Comparison of ENCODE assay signal across 9 mouse cellular contexts in genomic region chr1:180911653-180912287, GRCm38 (mm10). TPM values are rescaled to one million over a fixed set of nuclear protein-coding genes. Genes with fewer than 3 reads are reported as not detected.
A peak's percentile ranks its signal among the peaks of the same experiment; 100 is the strongest.
DNase-seq lines count a peak whose midpoint lies in the region; ATAC-seq lines count a peak whose summit lies in the region.
"Had no signal": no experiment of that assay in that cellular context is flagged by ENCODE, and none has a peak within 500 bp of the region (broad histone marks: within the 10 kb centered on the region; RNA-seq: fewer than 3 reads in every experiment).

No protein-coding gene starts in this region.

- WGBS in heart, embryonic 14.5 days = 45% methylated on average over 20 of the region's 20 CpGs

- H3K4me1 ChIP-seq in heart, embryonic 14.5 days (ENCODE audit: control insufficient read depth in 2 of 2, insufficient read depth in 2 of 2, low read length in 2 of 2) = peaks cover 6 to 8% of the 10 kb centered on the region in 2 experiments; a peak in 3 of 4 replicates
- H3K4me1 ChIP-seq: neural tube, embryonic 12.5 days had no signal

- ATAC-seq in heart, embryonic 14.5 days (ENCODE audit: insufficient number of reproducible peaks, insufficient read depth, low FRiP score, low read depth) = no peak
- ATAC-seq in hematopoietic stem cell, adult 5-6 weeks (replicated peaks in 1 of 2; ENCODE audit: insufficient read depth in 1 of 2, low FRiP score in 2 of 2, low TSS enrichment in 1 of 2, low read depth in 1 of 2, poor library complexity in 2 of 2, severe bottlenecking in 2 of 2) = peak; percentile 61 to 63; a peak in 3 of 4 replicates

- no peak for DNase-seq in heart, adult 18-20 months
- DNase-seq in ES-CJ7 (ENCODE audit: low read depth, low spot score) = peak; percentile 51
- DNase-seq in lung, postnatal 36 days = peak; percentile 42
- no peak for DNase-seq in frontal cortex, adult 2 months (ENCODE audit: extremely low spot score in 1 of 2, low spot score in 1 of 2)
- DNase-seq in cerebellum, adult 9-11 months = no peak
- no peak for DNase-seq in embryo, embryonic 10.5 days (ENCODE audit: low spot score)

- peaks cover 19% of the 10 kb centered on the region for H3K36me3 ChIP-seq in heart, embryonic 14.5 days (ENCODE audit: control insufficient read depth, insufficient read depth, low read length)

- no peak overlapping the region for H3K9ac ChIP-seq in heart, embryonic 14.5 days (ENCODE audit: low read length)
- H3K9ac ChIP-seq: neural tube, embryonic 12.5 days had no signal

- no peak overlapping the region for H3K27ac ChIP-seq in heart, embryonic 14.5 days (replicated peaks in 1 of 2; ENCODE audit: control insufficient read depth in 1 of 2, insufficient read depth in 1 of 2, low read depth in 2 of 2, low read length in 2 of 2)
- H3K27ac ChIP-seq: neural tube, embryonic 12.5 days had no signal

- no peaks in the 10 kb centered on the region for H3K9me3 ChIP-seq in heart, embryonic 14.5 days (ENCODE audit: control insufficient read depth, low read length)
- H3K9me3 ChIP-seq: neural tube, embryonic 12.5 days had no signal

- H3K4me3 ChIP-seq in heart, embryonic 14.5 days (ENCODE audit: control insufficient read depth in 1 of 2, insufficient read depth in 1 of 2, low read depth in 1 of 2, low read length in 2 of 2) = no peak overlapping the region
- H3K4me3 ChIP-seq: neural tube, embryonic 12.5 days had no signal

- peak overlapping the region; percentile 50 for H3K4me2 ChIP-seq in heart, embryonic 14.5 days (ENCODE audit: low read length)
- H3K4me2 ChIP-seq: neural tube, embryonic 12.5 days had no signal

- no peaks in the 10 kb centered on the region for H3K27me3 ChIP-seq in heart, embryonic 14.5 days (ENCODE audit: control insufficient read depth, insufficient read depth, low read length)
- H3K27me3 ChIP-seq: neural tube, embryonic 12.5 days had no signal

RNA-seq across cellular contexts. Expression of gene Pycr2, which starts 7.7 kb away (rescaled TPM):
- polyA plus RNA-seq in heart, embryonic 14.5 days (2014; fragmentation: Nextera tagmentation; extraction: Ambion mirVana) = 42.1 and 46.0 TPM in 2 replicates
- total RNA-seq in heart, adult 18-20 months (2021) = 10 to 100 TPM; 12.2 to 12.4 TPM
- total RNA-seq in hematopoietic stem cell, adult 5-6 weeks (2017) = 21.5 and 25.4 TPM in 2 replicates
- polyA plus RNA-seq in frontal cortex, adult 2 months (2012; rRNA removed) = 35.6 and 39.2 TPM in 2 replicates

RNA-seq across cellular contexts. Expression of gene Lefty2, which starts 18.9 kb away (rescaled TPM):
- polyA plus RNA-seq in heart, embryonic 14.5 days (2014; fragmentation: Nextera tagmentation; extraction: Ambion mirVana) = not detected in 2 replicates
- not detected for total RNA-seq in heart, adult 18-20 months (2021)
- not detected in 2 replicates for total RNA-seq in hematopoietic stem cell, adult 5-6 weeks (2017)
- 0.69 and 1.8 TPM in 2 replicates for polyA plus RNA-seq in frontal cortex, adult 2 months (2012; rRNA removed)
- polyA plus RNA-seq: neural tube, embryonic 12.5 days had no signal

RNA-seq across cellular contexts. Expression of gene Lefty1, which starts 23.1 kb away (rescaled TPM):
- 1.1 and 1.5 TPM in 2 replicates for polyA plus RNA-seq in heart, embryonic 14.5 days (2014; fragmentation: Nextera tagmentation; extraction: Ambion mirVana)
- total RNA-seq in heart, adult 18-20 months (2021) = under 1 TPM; 0.28 to 0.84 TPM
- total RNA-seq in hematopoietic stem cell, adult 5-6 weeks (2017) = 0.45 and 2.9 TPM in 2 replicates
- 1.8 and 4.3 TPM in 2 replicates for polyA plus RNA-seq in frontal cortex, adult 2 months (2012; rRNA removed)

RNA-seq across cellular contexts. Expression of gene Tmem63a, which starts 30.4 kb away (rescaled TPM):
- 9.1 and 9.3 TPM in 2 replicates for polyA plus RNA-seq in heart, embryonic 14.5 days (2014; fragmentation: Nextera tagmentation; extraction: Ambion mirVana)
- 10 to 100 TPM; 15.0 to 15.9 TPM for total RNA-seq in heart, adult 18-20 months (2021)
- total RNA-seq in hematopoietic stem cell, adult 5-6 weeks (2017) = 21.8 and 25.5 TPM in 2 replicates
- polyA plus RNA-seq in frontal cortex, adult 2 months (2012; rRNA removed) = 29.6 and 30.2 TPM in 2 replicates

Comparison
In these comparisons a context has a peak if more than half of its experiments do, and no peak if none do; other contexts are left out.
1. DNase-seq: peak in ES-CJ7 (single experiment) and lung, postnatal 36 days (single experiment); none in heart, adult 18-20 months (0 of 2), frontal cortex, adult 2 months (0 of 2), cerebellum, adult 9-11 months (single experiment) and embryo, embryonic 10.5 days (single experiment).